In genomic region chr1:63181019-63181418, GRCm38 (mm10) we compare ENCODE assay signal across 8 mouse cellular contexts. TPM values are rescaled to one million over a fixed set of nuclear protein-coding genes. Genes with fewer than 3 reads are reported as not detected.
DNase-seq lines count a peak whose midpoint lies in the region; ATAC-seq lines count a peak whose summit lies in the region.

No protein-coding gene starts in this region.

- no peak overlapping the region for H3K4me2 ChIP-seq in hindbrain, embryonic 16.5 days (ENCODE audit: low read length)

- peaks cover 9% of the 10 kb centered on the region for H3K4me1 ChIP-seq in hindbrain, embryonic 16.5 days (ENCODE audit: control insufficient read depth, insufficient read depth, low read depth, low read length)

- no peak overlapping the region for H3K4me3 ChIP-seq in hindbrain, embryonic 16.5 days (ENCODE audit: low read length)

- WGBS in hindbrain, embryonic 16.5 days = 3% methylated on average over 3 of the region's 3 CpGs

- no peaks in the 10 kb centered on the region for H3K9me3 ChIP-seq in hindbrain, embryonic 16.5 days (ENCODE audit: control insufficient read depth, low read length)

- peak; percentile 81 for ATAC-seq in hindbrain, embryonic 16.5 days

- no peak overlapping the region for H3K9ac ChIP-seq in hindbrain, embryonic 16.5 days (ENCODE audit: low read depth, low read length)

- peak; percentile 91 for DNase-seq in T-cell, adult 2 months (ENCODE audit: low spot score)
- DNase-seq in cerebellum, postnatal 36 days = peak; percentile 87 to 93
- DNase-seq in frontal cortex, postnatal 36 days (ENCODE audit: low spot score in 2 of 2) = peak; percentile 86 to 94
- peak; percentile 90 for DNase-seq in left cerebral cortex, adult 11 months (ENCODE audit: low spot score)
- peak; percentile 98 for DNase-seq in lung, postnatal 36 days
- DNase-seq in retina, postnatal 7 days (ENCODE audit: low read depth, low spot score) = peak; percentile 93
- DNase-seq in urinary bladder, adult 18-20 months (ENCODE audit: low spot score in 2 of 2) = peak; percentile 76 to 83

- no peak overlapping the region for H3K27ac ChIP-seq in hindbrain, embryonic 16.5 days (ENCODE audit: low read depth, low read length)

- peaks cover 8% of the 10 kb centered on the region for H3K36me3 ChIP-seq in hindbrain, embryonic 16.5 days (ENCODE audit: control insufficient read depth, insufficient read depth, low read length)

- no peaks in the 10 kb centered on the region for H3K27me3 ChIP-seq in hindbrain, embryonic 16.5 days (replicated peaks; ENCODE audit: control insufficient read depth, insufficient read depth, low read length)

RNA-seq across cellular contexts. Expression of gene Ndufs1, which starts 4.4 kb away (rescaled TPM):
- 157 and 162 TPM in 2 replicates for polyA plus RNA-seq in hindbrain, embryonic 16.5 days (2015; fragmentation: Nextera tagmentation; extraction: Ambion mirVana)

RNA-seq across cellular contexts. Expression of gene Eef1b2, which starts 4.4 kb away (rescaled TPM):
- polyA plus RNA-seq in hindbrain, embryonic 16.5 days (2015; fragmentation: Nextera tagmentation; extraction: Ambion mirVana) = 433 and 454 TPM in 2 replicates

RNA-seq across cellular contexts. Expression of gene Gpr1, which starts 33.3 kb away (rescaled TPM):
- 0.86 and 1.0 TPM in 2 replicates for polyA plus RNA-seq in hindbrain, embryonic 16.5 days (2015; fragmentation: Nextera tagmentation; extraction: Ambion mirVana)
